Mouse (Mus musculus): ENCODE measurements at regions not wholly inside any gene's neighbourhood (a gene's known extent, or its start where the extent isn't known, plus 50 kb on each side); places are given as distances from the start of the nearest gene placed in this dataset.
A peak's percentile ranks its signal among the peaks of the same experiment; 100 is the strongest.

DNA sequence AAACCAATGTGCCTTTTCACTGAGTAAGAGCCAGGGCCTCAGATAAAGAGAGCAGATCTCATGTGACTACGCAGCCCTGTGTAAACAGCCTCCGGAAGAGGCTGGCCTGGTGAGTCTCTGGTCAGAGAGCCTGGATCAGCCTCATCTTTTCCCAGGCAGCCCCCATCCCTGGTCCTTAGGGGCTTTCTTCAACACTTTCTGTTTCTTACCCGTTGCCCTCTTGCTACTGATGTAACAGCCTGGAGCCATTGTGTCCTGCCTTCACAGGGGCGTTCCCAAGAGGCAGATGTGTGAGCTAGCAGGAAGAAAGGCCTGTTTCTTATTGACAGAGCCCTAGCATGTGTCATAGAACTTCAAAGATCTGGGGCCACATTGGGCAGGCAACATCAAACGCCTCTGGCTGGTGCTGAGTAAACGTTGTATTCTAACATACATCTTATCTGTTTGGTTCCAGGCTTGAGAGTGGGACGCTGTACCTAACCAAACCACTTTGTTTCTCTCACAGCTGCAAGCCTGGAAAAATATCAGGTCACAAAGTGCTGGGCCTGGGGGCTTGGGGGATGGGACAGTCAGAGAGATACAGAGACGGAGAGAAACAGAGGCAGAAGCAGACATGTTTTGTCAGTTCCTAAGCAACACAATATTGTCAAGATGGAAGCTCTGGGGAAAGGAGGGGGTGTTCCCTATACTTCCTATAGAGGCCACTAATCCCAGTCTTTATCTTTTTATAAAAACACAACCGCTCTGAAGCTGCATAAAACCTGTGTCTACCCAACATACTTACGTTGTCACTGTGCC is 362.6 kb upstream of the Prox1 start:
- Histone ChIP-seq H3K9ac (ENCODE audit: low read length) (no peak overlapping the region), H3K4me3 (ENCODE audit: low read depth, low read length) (no peak overlapping the region), H3K4me1 (replicated peaks; ENCODE audit: control insufficient read depth, insufficient read depth) (no peaks in the 10 kb centered on the region), H3K27ac (replicated peaks) (no peak overlapping the region), H3K9me3 (ENCODE audit: control insufficient read depth, low read length) (no peaks in the 10 kb centered on the region), H3K4me2 (replicated peaks; ENCODE audit: low read depth) (no peak overlapping the region), H3K27me3 (ENCODE audit: control insufficient read depth, insufficient read depth, low read length) (no peaks in the 10 kb centered on the region), H3K36me3 (ENCODE audit: control insufficient read depth, insufficient read depth, low read length) (no peaks in the 10 kb centered on the region)
- DNase-seq (ENCODE audit: low spot score) (peak; percentile 31), ATAC-seq (ENCODE audit: low FRiP score, low TSS enrichment) (peak; percentile 85)
- TF ChIP-seq EP300 (optimal IDR thresholded peaks at IDR 0.05): no peak
- TF ChIP-seq CTCF (IDR thresholded peaks at IDR 0.05; ENCODE audit: low read depth): no peak
- 25% methylated on average over 10 of the region's 10 CpGs for WGBS

DNA sequence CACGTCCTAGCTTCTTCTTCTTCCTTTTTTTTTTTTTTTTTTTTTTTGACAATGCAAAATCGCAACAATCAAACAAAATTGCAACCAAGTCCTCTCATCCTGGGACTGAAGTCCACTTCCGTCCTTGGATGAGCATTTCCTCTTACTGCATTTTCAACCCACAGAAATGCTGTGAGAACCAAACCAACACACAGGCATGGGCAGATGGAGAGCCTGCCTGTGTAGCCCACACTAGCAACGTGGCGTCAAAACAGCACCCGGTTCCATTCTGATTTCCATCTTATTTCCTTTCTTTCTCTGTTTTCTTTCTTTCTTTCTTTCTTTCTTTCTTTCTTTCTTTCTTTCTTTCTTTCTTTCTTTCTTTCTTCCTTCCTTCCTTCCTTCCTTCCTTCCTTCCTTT is 360.7 kb upstream of the Prox1 start:
- no peak for DNase-seq (ENCODE audit: low spot score)
- no peak overlapping the region for H3K9ac ChIP-seq (ENCODE audit: low read length)
- H3K27me3 ChIP-seq (ENCODE audit: control insufficient read depth, insufficient read depth, low read length): no peaks in the 10 kb centered on the region
- no peaks in the 10 kb centered on the region for H3K36me3 ChIP-seq (ENCODE audit: control insufficient read depth, insufficient read depth, low read length)
- H3K4me2 ChIP-seq (replicated peaks; ENCODE audit: low read depth): no peak overlapping the region
- no peaks in the 10 kb centered on the region for H3K9me3 ChIP-seq (ENCODE audit: control insufficient read depth, low read length)
- WGBS: 91% methylated on average over 6 of the region's 6 CpGs
- H3K27ac ChIP-seq (replicated peaks): no peak overlapping the region
- no peak for ATAC-seq (ENCODE audit: low FRiP score, low TSS enrichment)
- no peaks in the 10 kb centered on the region for H3K4me1 ChIP-seq (replicated peaks; ENCODE audit: control insufficient read depth, insufficient read depth)
- H3K4me3 ChIP-seq (ENCODE audit: low read depth, low read length): no peak overlapping the region
- TF ChIP-seq EP300 (optimal IDR thresholded peaks at IDR 0.05) (no peak), CTCF (IDR thresholded peaks at IDR 0.05; ENCODE audit: low read depth) (no peak)

DNA sequence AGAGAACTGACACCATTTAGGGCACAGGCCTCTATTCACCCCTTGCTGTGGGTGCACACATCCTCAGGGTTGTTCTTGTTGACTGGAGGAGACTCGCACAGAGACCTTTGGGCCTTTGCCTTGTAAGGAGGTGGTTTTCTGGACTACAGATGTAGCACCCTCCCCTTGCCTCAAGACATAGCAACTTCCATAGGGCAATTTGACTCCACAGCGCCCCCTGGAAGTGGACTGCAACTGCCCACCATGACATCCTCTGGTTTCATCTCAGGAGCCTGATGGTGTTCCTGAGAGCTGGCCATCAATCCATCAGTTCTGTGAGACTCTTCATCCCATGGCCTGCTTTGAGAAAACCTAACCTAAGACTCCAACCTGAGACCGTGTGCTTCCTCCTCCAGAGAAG is 359.6 kb upstream of the Prox1 start:
- H3K9me3 ChIP-seq (ENCODE audit: control insufficient read depth, low read length): no peaks in the 10 kb centered on the region
- no peak for DNase-seq (ENCODE audit: low spot score)
- H3K9ac ChIP-seq (ENCODE audit: low read length): no peak overlapping the region
- H3K4me2 ChIP-seq (replicated peaks; ENCODE audit: low read depth): no peak overlapping the region
- no peaks in the 10 kb centered on the region for H3K27me3 ChIP-seq (ENCODE audit: control insufficient read depth, insufficient read depth, low read length)
- H3K4me1 ChIP-seq (replicated peaks; ENCODE audit: control insufficient read depth, insufficient read depth): no peaks in the 10 kb centered on the region
- no peak for ATAC-seq (ENCODE audit: low FRiP score, low TSS enrichment)
- no peak for TF ChIP-seq CTCF (IDR thresholded peaks at IDR 0.05; ENCODE audit: low read depth)
- no peak for TF ChIP-seq EP300 (optimal IDR thresholded peaks at IDR 0.05)
- no peak overlapping the region for H3K4me3 ChIP-seq (ENCODE audit: low read depth, low read length)
- no peaks in the 10 kb centered on the region for H3K36me3 ChIP-seq (ENCODE audit: control insufficient read depth, insufficient read depth, low read length)
- H3K27ac ChIP-seq (replicated peaks): no peak overlapping the region
- 79% methylated on average over 3 of the region's 3 CpGs for WGBS

DNA sequence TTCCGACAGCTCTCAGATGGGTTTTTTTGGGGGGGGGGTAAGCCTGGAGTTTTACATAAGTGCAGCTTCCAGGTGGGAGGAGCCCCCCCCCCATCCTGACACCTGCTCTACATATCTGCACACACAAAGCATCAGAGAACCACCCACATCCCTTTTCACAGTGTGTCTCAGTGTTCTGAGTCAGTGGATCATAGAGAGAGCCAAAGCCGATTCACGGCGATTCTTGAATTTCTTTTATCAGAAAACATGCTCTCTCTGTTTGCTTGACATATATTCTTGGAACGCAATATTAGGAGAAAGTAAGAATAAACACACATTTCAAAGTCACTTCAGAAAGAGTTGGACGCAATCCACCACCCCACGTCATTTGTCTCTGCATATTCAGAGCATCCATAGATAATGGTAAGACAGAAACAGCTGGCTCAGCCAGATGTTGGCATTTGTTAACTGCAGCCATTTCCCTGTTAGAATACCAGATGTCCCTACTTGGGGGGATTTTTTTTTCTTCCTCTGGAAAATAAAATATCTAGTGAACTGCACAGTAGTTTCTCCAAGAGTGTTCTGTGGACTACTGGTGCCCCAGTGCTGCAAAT is 357.1 kb upstream of the Prox1 start:
- Histone ChIP-seq H3K27me3 (ENCODE audit: control insufficient read depth, insufficient read depth, low read length) (no peaks in the 10 kb centered on the region), H3K4me3 (ENCODE audit: low read depth, low read length) (no peak overlapping the region), H3K4me2 (replicated peaks; ENCODE audit: low read depth) (no peak overlapping the region), H3K27ac (replicated peaks) (no peak overlapping the region), H3K9me3 (ENCODE audit: control insufficient read depth, low read length) (no peaks in the 10 kb centered on the region), H3K36me3 (ENCODE audit: control insufficient read depth, insufficient read depth, low read length) (no peaks in the 10 kb centered on the region), H3K4me1 (replicated peaks; ENCODE audit: control insufficient read depth, insufficient read depth) (no peaks in the 10 kb centered on the region), H3K9ac (ENCODE audit: low read length) (no peak overlapping the region)
- 25% methylated on average over 7 of the region's 7 CpGs for WGBS
- no peak for TF ChIP-seq CTCF (IDR thresholded peaks at IDR 0.05; ENCODE audit: low read depth)
- TF ChIP-seq EP300 (optimal IDR thresholded peaks at IDR 0.05): no peak
- ATAC-seq (ENCODE audit: low FRiP score, low TSS enrichment) (no peak), DNase-seq (ENCODE audit: low spot score) (no peak)

DNA sequence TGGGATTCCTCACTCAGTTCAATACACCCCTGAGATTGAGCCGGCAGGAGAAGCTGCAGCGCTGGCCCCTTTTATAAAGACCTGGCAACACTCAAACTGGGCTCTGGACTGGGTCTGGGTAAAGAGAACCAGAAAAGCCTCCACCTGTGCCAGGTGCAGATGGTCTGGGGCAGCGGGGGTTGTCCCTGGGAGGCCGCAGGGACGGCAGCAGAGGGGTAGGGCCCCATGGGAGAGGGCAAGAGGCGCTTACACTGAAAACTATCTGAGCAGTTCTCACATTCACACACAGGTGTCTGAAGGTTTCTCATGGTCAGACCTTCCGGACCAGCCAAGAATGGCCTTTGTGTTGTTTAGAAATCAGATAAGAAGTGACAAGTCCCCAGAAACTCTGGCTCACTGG is 356.1 kb upstream of the Prox1 start:
- 20% methylated on average over 7 of the region's 7 CpGs for WGBS
- TF ChIP-seq EP300 (optimal IDR thresholded peaks at IDR 0.05) (no peak), CTCF (IDR thresholded peaks at IDR 0.05; ENCODE audit: low read depth) (no peak)
- ATAC-seq (ENCODE audit: low FRiP score, low TSS enrichment): no peak

DNA sequence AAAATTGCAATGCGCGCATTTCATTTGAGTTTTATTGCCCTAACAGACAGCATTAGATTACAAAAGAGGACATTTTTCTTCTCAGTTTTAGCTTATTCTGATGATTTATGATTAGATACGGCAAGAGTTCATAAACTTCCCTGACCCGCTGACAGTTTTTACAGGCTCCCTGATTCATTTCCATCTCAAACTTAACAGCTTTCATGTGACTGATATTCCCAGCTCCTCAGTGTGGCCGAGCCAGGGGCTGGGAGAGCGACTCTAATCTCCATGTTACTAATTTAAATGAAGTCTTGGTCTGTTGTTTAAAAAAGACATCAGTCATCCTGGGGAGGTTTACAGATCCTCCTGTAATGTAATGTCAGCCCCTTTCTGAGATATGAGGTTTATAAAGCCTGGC is 355.5 kb upstream of the Prox1 start:
- no peaks in the 10 kb centered on the region for H3K36me3 ChIP-seq (ENCODE audit: control insufficient read depth, insufficient read depth, low read length)
- no peaks in the 10 kb centered on the region for H3K9me3 ChIP-seq (ENCODE audit: control insufficient read depth, low read length)
- no peak overlapping the region for H3K27ac ChIP-seq (replicated peaks)
- no peak overlapping the region for H3K9ac ChIP-seq (ENCODE audit: low read length)
- no peak for DNase-seq (ENCODE audit: low spot score)
- no peak overlapping the region for H3K4me2 ChIP-seq (replicated peaks; ENCODE audit: low read depth)
- no peak for TF ChIP-seq CTCF (IDR thresholded peaks at IDR 0.05; ENCODE audit: low read depth)
- TF ChIP-seq EP300 (optimal IDR thresholded peaks at IDR 0.05): no peak
- no peak overlapping the region for H3K4me3 ChIP-seq (ENCODE audit: low read depth, low read length)
- H3K27me3 ChIP-seq (ENCODE audit: control insufficient read depth, insufficient read depth, low read length): no peaks in the 10 kb centered on the region
- 38% methylated on average over 6 of the region's 6 CpGs for WGBS
- H3K4me1 ChIP-seq (replicated peaks; ENCODE audit: control insufficient read depth, insufficient read depth): no peaks in the 10 kb centered on the region
- ATAC-seq (ENCODE audit: low FRiP score, low TSS enrichment): no peak

More for the DNA sequence above, 356.1 kb upstream of the Prox1 start:
- Histone ChIP-seq H3K36me3 (ENCODE audit: control insufficient read depth, insufficient read depth, low read length) (no peaks in the 10 kb centered on the region), H3K27ac (replicated peaks) (no peak overlapping the region), H3K4me3 (ENCODE audit: low read depth, low read length) (no peak overlapping the region), H3K4me1 (replicated peaks; ENCODE audit: control insufficient read depth, insufficient read depth) (no peaks in the 10 kb centered on the region), H3K9ac (ENCODE audit: low read length) (no peak overlapping the region), H3K27me3 (ENCODE audit: control insufficient read depth, insufficient read depth, low read length) (no peaks in the 10 kb centered on the region), H3K4me2 (replicated peaks; ENCODE audit: low read depth) (no peak overlapping the region), H3K9me3 (ENCODE audit: control insufficient read depth, low read length) (no peaks in the 10 kb centered on the region)
- DNase-seq (ENCODE audit: low spot score): no peak
